Mouse (Mus musculus) heart, embryonic 14.5 days (tissue): ENCODE results near the gene Vps4b. TPM values are rescaled to one million over a fixed set of nuclear protein-coding genes. Genes with fewer than 3 reads are reported as not detected.

Experiments
- ATAC-seq: fragments of 200-750 bp; cut with Nextera tagmentation; 2 replicates; pipeline ENCODE4 v1.8.0; 2017; ENCODE audit warnings: low read depth, moderate TSS enrichment; ENCODE audit not compliant: insufficient number of reproducible peaks, insufficient read depth, low FRiP score
- H3K27ac ChIP-seq, 2 experiments: fragments of 200-500 bp in 1 of 2; fragments of 300-500 bp in 1 of 2; sonication (generic) in 1 of 2; replicated peaks in 1 of 2; 2 replicates each; pipeline ENCODE4 v1.5.1; 2012 to 2014; ENCODE audit warnings: low read depth in 2 of 2, low read length in 2 of 2, control low read depth in 1 of 2, mild to moderate bottlenecking in 1 of 2, mixed read lengths in 1 of 2; ENCODE audit not compliant: control insufficient read depth in 1 of 2, insufficient read depth in 1 of 2
- H3K27me3 ChIP-seq: fragments of 300-500 bp; sonication (generic); 2 replicates; pipeline ENCODE4 v1.6.1; 2014; ENCODE audit warnings: mild to moderate bottlenecking, low read length, control low read depth; ENCODE audit not compliant: control insufficient read depth, insufficient read depth
- H3K36me3 ChIP-seq: fragments of 300-500 bp; sonication (generic); 2 replicates; pipeline ENCODE4 v1.6.1; 2014; ENCODE audit warnings: mild to moderate bottlenecking, control low read depth, low read length, mixed read lengths; ENCODE audit not compliant: control insufficient read depth, insufficient read depth
- H3K4me1 ChIP-seq, 2 experiments: fragments of 200-500 bp in 1 of 2; fragments of 300-500 bp in 1 of 2; sonication (generic) in 1 of 2; 2 replicates each; pipeline ENCODE4 v1.6.1; 2012 to 2014; ENCODE audit warnings: low read length in 2 of 2, control low read depth in 1 of 2, mixed read lengths in 1 of 2; ENCODE audit not compliant: control insufficient read depth in 2 of 2, insufficient read depth in 2 of 2
- H3K4me2 ChIP-seq: fragments of 300-500 bp; sonication (generic); 2 replicates; pipeline ENCODE4 v1.6.1; 2014; ENCODE audit warnings: mild to moderate bottlenecking, low read length
- H3K4me3 ChIP-seq, 2 experiments: fragments of 200-500 bp in 1 of 2; fragments of 300-500 bp in 1 of 2; sonication (generic) in 1 of 2; 2 replicates each; pipeline ENCODE4 v1.5.1; 2012 to 2014; ENCODE audit warnings: low read length in 2 of 2, mild to moderate bottlenecking in 2 of 2, control low read depth in 1 of 2, low read depth in 1 of 2, moderate library complexity in 1 of 2; ENCODE audit not compliant: control insufficient read depth in 1 of 2, insufficient read depth in 1 of 2
- H3K9ac ChIP-seq: fragments of 300-500 bp; sonication (generic); 2 replicates; pipeline ENCODE4 v1.6.1; 2014; ENCODE audit warnings: mild to moderate bottlenecking, low read length
- H3K9me3 ChIP-seq: fragments of 300-500 bp; sonication (generic); 2 replicates; pipeline ENCODE4 v1.6.1; 2016; ENCODE audit warnings: low read length, control low read depth; ENCODE audit not compliant: control insufficient read depth
- WGBS: fragments of 180-500 bp; shearing (Covaris S2); extraction: QIAGEN DNeasy Blood & Tissue Kit; methylation state at CpG from one replicate; pipeline ENCODE4 v1.1.7; 2014; 5-methylcytosine and 5-hydroxymethylcytosine counted together
- polyA plus RNA-seq: library from polyadenylated mRNA; unstranded; fragments of >200 nt; fragmentation: Nextera tagmentation; extraction: Ambion mirVana; gene quantifications from 2 replicates; pipeline ENCODE4 v1.2.1, GENCODE M21; 2014

Gene Vps4b
- 41.1 and 45.1 TPM in 2 replicates for polyA plus RNA-seq

GRCm38 (mm10) chr1:106796542-106796924, at the start of gene Vps4b:
Gene Vps4b (minus strand): TSS chr1:106796728.
- peak within 1 kb of the TSS; percentile 97 for H3K9ac ChIP-seq
- peak within 1 kb of the TSS; percentile 93 to 94 for H3K27ac ChIP-seq
- H3K4me2 ChIP-seq: peak within 1 kb of the TSS; percentile 83
- H3K9me3 ChIP-seq: no peaks in the 10 kb centered on the region
- peak; percentile 99 for ATAC-seq
- 0 out of 2 replicates have a peak, but pooled peaks cover 4% of the 10 kb centered on the region for H3K36me3 ChIP-seq
- no peaks in the 10 kb centered on the region for H3K27me3 ChIP-seq
- WGBS: 0% methylated on average over 23 of the region's 23 CpGs
- H3K4me1 ChIP-seq: peaks cover 0 to 15% of the 10 kb centered on the region in 2 experiments; a peak in 2 of 4 replicates
- peak within 1 kb of the TSS; percentile 90 to 100 for H3K4me3 ChIP-seq

- Histone ChIP-seq H3K9ac (no peak overlapping the region), H3K4me3 (no peak overlapping the region), H3K27ac (no peak overlapping the region), H3K9me3 (no peaks in the 10 kb centered on the region), H3K27me3 (no peaks in the 10 kb centered on the region), H3K4me2 (no peak overlapping the region), H3K36me3 (no peaks in the 10 kb centered on the region), H3K4me1 (no peaks in the 10 kb centered on the region)
- no peak for ATAC-seq
- WGBS: 63% methylated on average over 4 of the region's 4 CpGs
These were observed 32.3 kb upstream of the Vps4b start for GRCm38 (mm10) chr1:106828784-106829183.

GRCm38 (mm10) chr1:106822297-106822696, 25.8 kb upstream of the Vps4b start:
- H3K4me1 ChIP-seq: no peaks in the 10 kb centered on the region
- no peak for ATAC-seq
- H3K4me2 ChIP-seq: no peak overlapping the region
- no peaks in the 10 kb centered on the region for H3K27me3 ChIP-seq
- no peak overlapping the region for H3K4me3 ChIP-seq
- 64% methylated on average over 3 of the region's 3 CpGs for WGBS
- H3K9me3 ChIP-seq: no peaks in the 10 kb centered on the region
- H3K36me3 ChIP-seq: no peaks in the 10 kb centered on the region
- no peak overlapping the region for H3K9ac ChIP-seq
- H3K27ac ChIP-seq: no peak overlapping the region

GRCm38 (mm10) chr1:106818323-106818722, 21.8 kb upstream of the Vps4b start:
- Histone ChIP-seq H3K4me3 (no peak overlapping the region), H3K4me1 (no peaks in the 10 kb centered on the region), H3K36me3 (no peaks in the 10 kb centered on the region), H3K9me3 (no peaks in the 10 kb centered on the region), H3K9ac (no peak overlapping the region), H3K4me2 (no peak overlapping the region), H3K27ac (no peak overlapping the region), H3K27me3 (no peaks in the 10 kb centered on the region)
- no peak for ATAC-seq
- 14% methylated on average over 4 of the region's 4 CpGs for WGBS

DNA sequence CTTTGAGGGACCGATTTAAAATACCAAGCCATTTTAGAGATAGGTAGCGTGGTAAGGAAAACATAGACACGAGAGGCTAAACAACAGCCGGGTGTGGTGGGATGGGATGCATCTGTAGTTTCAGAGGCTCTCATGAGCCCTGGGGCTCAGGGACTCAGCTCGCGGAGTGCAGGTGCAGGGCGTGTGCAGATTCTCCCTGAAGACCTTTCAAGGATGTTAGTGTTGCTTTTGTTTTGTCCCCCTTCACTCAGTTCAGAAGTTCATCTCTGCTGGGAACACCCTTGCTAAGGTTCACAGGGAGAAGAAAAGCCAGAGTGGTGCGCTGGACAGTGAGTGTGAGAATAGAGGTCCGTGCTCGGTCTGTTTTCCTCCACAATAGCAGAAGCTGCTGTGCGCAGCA, 20.2 kb upstream of the Vps4b start:
- Histone ChIP-seq H3K9ac (no peak overlapping the region), H3K36me3 (no peaks in the 10 kb centered on the region), H3K4me2 (no peak overlapping the region), H3K4me1 (no peaks in the 10 kb centered on the region), H3K27me3 (no peaks in the 10 kb centered on the region), H3K9me3 (no peaks in the 10 kb centered on the region), H3K4me3 (no peak overlapping the region), H3K27ac (no peak overlapping the region)
- 81% methylated on average over 11 of the region's 11 CpGs for WGBS
- no peak for ATAC-seq

GRCm38 (mm10) chr1:106815265-106815664, 18.7 kb upstream of the Vps4b start:
- H3K9ac ChIP-seq: no peak overlapping the region
- H3K4me2 ChIP-seq: no peak overlapping the region
- WGBS: 71% methylated on average over 6 of the region's 6 CpGs
- H3K36me3 ChIP-seq: no peaks in the 10 kb centered on the region
- no peaks in the 10 kb centered on the region for H3K9me3 ChIP-seq
- no peak for ATAC-seq
- no peak overlapping the region for H3K4me3 ChIP-seq
- no peak overlapping the region for H3K27ac ChIP-seq
- H3K27me3 ChIP-seq: no peaks in the 10 kb centered on the region
- H3K4me1 ChIP-seq: no peaks in the 10 kb centered on the region

DNA sequence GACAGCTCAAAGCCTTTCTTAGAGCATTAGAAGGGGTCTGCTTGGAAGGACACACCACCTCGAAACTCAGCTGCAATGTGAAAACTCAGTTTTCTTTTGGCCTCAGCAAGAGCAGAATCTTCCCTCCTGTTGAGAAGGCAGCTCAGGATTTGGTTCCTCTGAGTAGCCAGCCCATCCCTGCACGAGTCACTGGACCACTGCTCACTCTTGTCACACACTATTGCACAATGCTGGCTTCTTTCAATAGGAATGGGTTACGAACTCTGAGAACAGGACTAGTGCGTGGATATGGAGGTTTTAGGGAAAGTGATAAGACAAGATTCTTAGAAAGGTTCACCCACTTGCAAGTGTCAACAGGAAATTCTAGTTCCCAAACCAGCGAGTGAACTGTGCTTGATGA, 18.3 kb upstream of the Vps4b start:
- no peaks in the 10 kb centered on the region for H3K27me3 ChIP-seq
- H3K4me1 ChIP-seq: no peaks in the 10 kb centered on the region
- no peak for ATAC-seq
- no peak overlapping the region for H3K4me2 ChIP-seq
- H3K9ac ChIP-seq: no peak overlapping the region
- no peaks in the 10 kb centered on the region for H3K9me3 ChIP-seq
- no peak overlapping the region for H3K27ac ChIP-seq
- 41% methylated on average over 5 of the region's 5 CpGs for WGBS
- H3K4me3 ChIP-seq: no peak overlapping the region
- H3K36me3 ChIP-seq: no peaks in the 10 kb centered on the region

DNA sequence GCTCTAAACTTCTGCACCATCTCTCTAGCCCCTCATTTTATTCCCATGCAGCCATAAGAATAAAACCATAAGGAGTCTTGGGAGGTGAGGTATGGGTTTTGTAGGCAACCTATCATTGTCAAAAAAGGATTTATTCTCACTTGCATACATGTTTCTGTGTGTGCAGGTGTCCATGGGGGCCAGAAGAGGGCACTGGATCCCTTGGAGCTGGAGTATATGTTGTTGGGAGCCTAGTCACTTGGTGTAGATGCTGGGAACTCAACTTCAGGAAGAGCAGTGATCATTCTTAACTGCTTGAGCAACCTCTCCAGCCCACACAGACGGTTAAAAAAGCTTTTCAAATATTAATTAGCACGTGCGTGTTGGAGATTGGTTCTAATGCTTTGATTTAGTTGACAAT, 3.4 kb upstream of the Vps4b start:
- no peak overlapping the region for H3K4me3 ChIP-seq
- ATAC-seq: no peak
- H3K27ac ChIP-seq: no peak overlapping the region
- H3K9ac ChIP-seq: no peak overlapping the region
- H3K9me3 ChIP-seq: no peaks in the 10 kb centered on the region
- no peak overlapping the region for H3K4me2 ChIP-seq
- H3K36me3 ChIP-seq: no peaks in the 10 kb centered on the region
- H3K4me1 ChIP-seq: peaks cover 0 to 10% of the 10 kb centered on the region in 2 experiments; a peak in 2 of 4 replicates
- WGBS: 76% methylated on average over 3 of the region's 3 CpGs
- H3K27me3 ChIP-seq: no peaks in the 10 kb centered on the region
